18 mouse cellular contexts compared by ENCODE assay signal in genomic region chr10:67082531-67082930, GRCm38 (mm10).
"Had no signal": no experiment of that assay in that cellular context is flagged by ENCODE, and none has a peak within 500 bp of the region (broad histone marks: within the 10 kb centered on the region; RNA-seq: fewer than 3 reads in every experiment).

No protein-coding gene starts in this region.

- H3K4me3 ChIP-seq: midbrain, embryonic 10.5 days; midbrain, embryonic 12.5 days; myocyte; neural tube, embryonic 13.5 days; neural tube, embryonic 15.5 days had no signal

- H3K27me3 ChIP-seq: midbrain, embryonic 12.5 days; neural tube, embryonic 13.5 days; neural tube, embryonic 15.5 days had no signal

- H3K27ac ChIP-seq: midbrain, embryonic 10.5 days; midbrain, embryonic 12.5 days; neural tube, embryonic 13.5 days; neural tube, embryonic 15.5 days had no signal

- DNase-seq: lung, adult 18-20 months; lung, embryonic 14.5 days; lung, postnatal 10 days; lung, postnatal 4 days; midbrain, embryonic 14.5 days; retina, postnatal 1 day; right cerebral cortex, adult 18-20 months; right cerebral cortex, postnatal 25 days; right cerebral cortex, postnatal 4 days; spleen, adult 18-20 months; thymus, adult 18-20 months; thymus, postnatal 14 days; thymus, postnatal 4 days had no signal

- H3K36me3 ChIP-seq: midbrain, embryonic 12.5 days; neural tube, embryonic 13.5 days; neural tube, embryonic 15.5 days had no signal

- H3K9me3 ChIP-seq: midbrain, embryonic 10.5 days; midbrain, embryonic 12.5 days; neural tube, embryonic 13.5 days; neural tube, embryonic 15.5 days had no signal
